Mouse (Mus musculus): Measurements from ENCODE around the gene Hpse.

GRCm38 (mm10) chr5:100648546-100648945, 71.0 kb downstream of the Hpse start:
- no peak for TF ChIP-seq GATA1 (IDR thresholded peaks at IDR 0.05; ENCODE audit: low read length)
- no peak for TF ChIP-seq TAL1 (IDR thresholded peaks at IDR 0.05; ENCODE audit: low read length)

All from erythroblast, embryonic 14.5 days (primary cell).